17 mouse cellular contexts compared by ENCODE assay signal in the genomic region with DNA sequence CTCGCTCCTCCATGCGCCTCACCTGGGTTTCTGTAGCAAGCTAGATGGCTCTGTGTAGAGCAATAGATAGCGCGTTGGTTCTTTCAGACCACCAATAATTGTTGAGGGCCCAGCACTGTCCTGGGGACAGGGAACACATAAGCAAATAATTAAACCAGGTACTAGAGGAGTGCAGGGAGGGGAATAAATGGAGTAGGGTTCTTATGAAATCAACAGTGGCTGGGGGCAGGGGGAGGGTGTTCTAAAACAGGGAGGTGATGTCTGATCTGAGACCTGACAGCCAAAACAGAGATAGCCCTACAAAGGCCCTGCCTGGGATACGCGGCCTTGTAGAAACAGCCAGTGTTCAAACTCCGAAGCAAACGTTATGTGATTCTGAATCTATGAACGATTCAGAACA. TPM values are rescaled to one million over a fixed set of nuclear protein-coding genes. Genes with fewer than 3 reads are reported as not detected.
A peak's percentile ranks its signal among the peaks of the same experiment; 100 is the strongest.
DNase-seq lines count a peak whose midpoint lies in the region; ATAC-seq lines count a peak whose summit lies in the region.
"Had no signal": no experiment of that assay in that cellular context is flagged by ENCODE, and none has a peak within 500 bp of the region (broad histone marks: within the 10 kb centered on the region; RNA-seq: fewer than 3 reads in every experiment).

No protein-coding gene starts in this region.

- H3K9ac ChIP-seq in heart, embryonic 16.5 days (ENCODE audit: low read length): peak overlapping the region; percentile 16
- H3K9ac ChIP-seq in liver, embryonic 15.5 days: no peak overlapping the region
- H3K9ac ChIP-seq: embryonic facial prominence, embryonic 15.5 days; kidney, embryonic 15.5 days; limb, embryonic 15.5 days had no signal

- no peak for DNase-seq in heart, adult 9 months (ENCODE audit: low spot score in 2 of 2)
- DNase-seq in liver: no peak
- DNase-seq in embryonic facial prominence, embryonic 10.5 days (ENCODE audit: low spot score): no peak
- DNase-seq in limb, embryonic 10.5 days (ENCODE audit: low spot score): no peak
- DNase-seq in ovary, postnatal 14 days (ENCODE audit: low spot score): no peak
- DNase-seq: adrenal gland, adult 2 months; cerebellum, adult 18-20 months; gastrocnemius, postnatal 25 days; lung, postnatal 4 days; thymus, postnatal 14 days had no signal

- H3K4me2 ChIP-seq in heart, embryonic 16.5 days (ENCODE audit: low read depth, low read length): 0 out of 2 replicates have a peak overlapping the region, but pooled peaks have one; percentile 3
- peak overlapping the region; percentile 17; the same call in 1 of the 2 replicates for H3K4me2 ChIP-seq in liver, embryonic 15.5 days
- H3K4me2 ChIP-seq: embryonic facial prominence, embryonic 15.5 days; kidney, embryonic 15.5 days; limb, embryonic 15.5 days had no signal

- ATAC-seq in heart, embryonic 16.5 days (replicated peaks; ENCODE audit: extremely low read depth, insufficient read depth, low FRiP score): no peak
- ATAC-seq in liver, embryonic 15.5 days (ENCODE audit: insufficient read depth): no peak
- ATAC-seq: CD4-positive, CD25-positive, alpha-beta regulatory T cell, adult 4 months had no signal

- H3K36me3 ChIP-seq in heart, embryonic 16.5 days (ENCODE audit: control insufficient read depth, insufficient read depth): no peaks in the 10 kb centered on the region
- H3K36me3 ChIP-seq in liver, embryonic 15.5 days (replicated peaks): no peaks in the 10 kb centered on the region
- no peaks in the 10 kb centered on the region for H3K36me3 ChIP-seq in embryonic facial prominence, embryonic 10.5 days (replicated peaks)
- no peaks in the 10 kb centered on the region for H3K36me3 ChIP-seq in limb, embryonic 10.5 days
- H3K36me3 ChIP-seq: embryonic facial prominence, embryonic 15.5 days; kidney, embryonic 15.5 days; limb, embryonic 15.5 days had no signal

- H3K27me3 ChIP-seq in heart, embryonic 16.5 days (ENCODE audit: control insufficient read depth, insufficient read depth, low read length): no peaks in the 10 kb centered on the region
- peaks cover 3% of the 10 kb centered on the region; the same call in 1 of the 2 replicates for H3K27me3 ChIP-seq in liver, embryonic 15.5 days
- H3K27me3 ChIP-seq in embryonic facial prominence, embryonic 10.5 days (replicated peaks; ENCODE audit: low read depth, poor library complexity, severe bottlenecking): 0 out of 2 replicates have a peak, but pooled peaks cover 8% of the 10 kb centered on the region
- peaks cover 3% of the 10 kb centered on the region; the same call in 1 of the 2 replicates for H3K27me3 ChIP-seq in limb, embryonic 10.5 days (ENCODE audit: low read depth, poor library complexity, severe bottlenecking)
- H3K27me3 ChIP-seq: embryonic facial prominence, embryonic 15.5 days; kidney, embryonic 15.5 days; limb, embryonic 15.5 days had no signal

- 51% methylated on average over 9 of the region's 9 CpGs for WGBS in heart, embryonic 16.5 days
- 70% methylated on average over 9 of the region's 9 CpGs for WGBS in liver, embryonic 15.5 days (ENCODE audit: insufficient replicate concordance)
- 87% methylated on average over 9 of the region's 9 CpGs for WGBS in embryonic facial prominence, embryonic 10.5 days
- 88% methylated on average over 9 of the region's 9 CpGs for WGBS in limb, embryonic 10.5 days

- H3K4me1 ChIP-seq in heart, embryonic 16.5 days (ENCODE audit: control insufficient read depth, insufficient read depth, low read length): peaks cover 61% of the 10 kb centered on the region
- H3K4me1 ChIP-seq in liver, embryonic 15.5 days (replicated peaks): peaks cover 43% of the 10 kb centered on the region
- H3K4me1 ChIP-seq in embryonic facial prominence, embryonic 10.5 days: peaks cover 60% of the 10 kb centered on the region
- H3K4me1 ChIP-seq in limb, embryonic 10.5 days: peaks cover 49% of the 10 kb centered on the region

- H3K9me3 ChIP-seq in heart, embryonic 16.5 days (replicated peaks; ENCODE audit: control insufficient read depth, low read length): no peaks in the 10 kb centered on the region; the same call in 1 of the 2 replicates
- H3K9me3 ChIP-seq in liver, embryonic 15.5 days (replicated peaks): no peaks in the 10 kb centered on the region
- H3K9me3 ChIP-seq in embryonic facial prominence, embryonic 10.5 days: no peaks in the 10 kb centered on the region
- H3K9me3 ChIP-seq in limb, embryonic 10.5 days (replicated peaks): no peaks in the 10 kb centered on the region
- H3K9me3 ChIP-seq: embryonic facial prominence, embryonic 15.5 days; kidney, embryonic 15.5 days; limb, embryonic 15.5 days had no signal

- no peak overlapping the region for H3K4me3 ChIP-seq in heart, embryonic 16.5 days (ENCODE audit: low read length)
- no peak overlapping the region for H3K4me3 ChIP-seq in liver, embryonic 15.5 days (replicated peaks)
- H3K4me3 ChIP-seq in embryonic facial prominence, embryonic 10.5 days: no peak overlapping the region
- H3K4me3 ChIP-seq in limb, embryonic 10.5 days: no peak overlapping the region
- H3K4me3 ChIP-seq: embryonic facial prominence, embryonic 15.5 days; kidney, embryonic 15.5 days; left cerebral cortex, adult 2 months; limb, embryonic 15.5 days had no signal

- peak overlapping the region; percentile 74 for H3K27ac ChIP-seq in heart, embryonic 16.5 days (ENCODE audit: low read length)
- no peak overlapping the region for H3K27ac ChIP-seq in liver, embryonic 15.5 days (replicated peaks)
- H3K27ac ChIP-seq in embryonic facial prominence, embryonic 10.5 days (replicated peaks): 0 out of 2 replicates have a peak overlapping the region, but pooled peaks have one; percentile 60
- 0 out of 2 replicates have a peak overlapping the region, but pooled peaks have one; percentile 32 for H3K27ac ChIP-seq in limb, embryonic 10.5 days
- H3K27ac ChIP-seq: embryonic facial prominence, embryonic 15.5 days; kidney, embryonic 15.5 days; left cerebral cortex, adult 2 months; limb, embryonic 15.5 days had no signal

RNA-seq across cellular contexts. Expression of gene Rtn4rl1, which starts 56.0 kb away (rescaled TPM):
- 12.4 and 13.1 TPM in 2 replicates for polyA plus RNA-seq in heart, embryonic 16.5 days (2015; fragmentation: Nextera tagmentation; extraction: Ambion mirVana)
- 0.74 and 0.88 TPM in 2 replicates for polyA plus RNA-seq in liver, embryonic 15.5 days (2015; fragmentation: Nextera tagmentation; extraction: Ambion mirVana)
- 1.5 and 2.1 TPM in 2 replicates for polyA plus RNA-seq in embryonic facial prominence, embryonic 10.5 days (2016; fragmentation: Nextera tagmentation; extraction: Ambion mirVana)
- 0.90 and 1.3 TPM in 2 replicates for polyA plus RNA-seq in limb, embryonic 10.5 days (2016; fragmentation: Nextera tagmentation; extraction: Ambion mirVana)

RNA-seq across cellular contexts. Expression of gene Dph1, which starts 58.5 kb away (rescaled TPM):
- 19.7 and 21.0 TPM in 2 replicates for polyA plus RNA-seq in heart, embryonic 16.5 days (2015; fragmentation: Nextera tagmentation; extraction: Ambion mirVana)
- polyA plus RNA-seq in liver, embryonic 15.5 days (2015; fragmentation: Nextera tagmentation; extraction: Ambion mirVana): 10.9 and 11.6 TPM in 2 replicates
- 24.9 and 29.2 TPM in 2 replicates for polyA plus RNA-seq in embryonic facial prominence, embryonic 10.5 days (2016; fragmentation: Nextera tagmentation; extraction: Ambion mirVana)
- polyA plus RNA-seq in limb, embryonic 10.5 days (2016; fragmentation: Nextera tagmentation; extraction: Ambion mirVana): 32.7 and 35.3 TPM in 2 replicates
